Mouse (Mus musculus): ENCODE measurements around the gene Hrh1.

DNA sequence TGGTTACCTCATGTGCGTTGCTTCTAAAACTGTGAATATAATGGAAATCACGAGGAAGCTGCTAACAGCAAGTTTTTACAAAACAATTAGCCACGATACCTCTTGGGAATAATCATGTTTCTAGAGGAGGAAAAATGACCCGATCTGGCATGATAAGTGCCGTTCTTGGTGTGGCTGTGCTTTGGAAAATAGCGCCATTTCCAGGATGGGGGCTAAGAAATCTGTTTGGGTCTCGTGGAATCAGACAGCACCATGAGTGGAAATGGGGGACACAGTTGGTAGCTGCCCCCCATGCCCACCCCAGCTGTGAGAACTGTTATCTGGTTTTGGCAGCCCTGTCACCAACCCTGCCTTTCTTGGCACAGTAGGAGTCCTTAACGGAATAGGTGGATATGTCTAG is 34.0 kb upstream of the Hrh1 start:
- TF ChIP-seq CTCF (IDR thresholded peaks at IDR 0.05; ENCODE audit: borderline replicate concordance, insufficient read depth, low read length) (no peak), POLR2A (IDR thresholded peaks at IDR 0.05; ENCODE audit: low read depth, low read length) (no peak)
